Mouse (Mus musculus): ENCODE measurements at regions not wholly inside any gene's neighbourhood (a gene's known extent, or its start where the extent isn't known, plus 50 kb on each side); places are given as distances from the start of the nearest gene placed in this dataset.

GRCm38 (mm10) chr14:102676582-102676981 lies 305.9 kb downstream of the Kctd12 start:
- Histone ChIP-seq H3K9me3 (replicated peaks) (no peaks in the 10 kb centered on the region), H3K4me2 (no peak overlapping the region), H3K27ac (no peak overlapping the region), H3K36me3 (no peaks in the 10 kb centered on the region), H3K4me1 (no peaks in the 10 kb centered on the region), H3K4me3 (replicated peaks) (no peak overlapping the region), H3K9ac (no peak overlapping the region), H3K27me3 (no peaks in the 10 kb centered on the region)
- WGBS = 73% methylated on average over 5 of the region's 5 CpGs
- ATAC-seq (replicated peaks; ENCODE audit: low FRiP score) = no peak

GRCm38 (mm10) chr14:102674635-102675034 lies 307.8 kb downstream of the Kctd12 start:
- 84% methylated on average over 5 of the region's 5 CpGs for WGBS
- ATAC-seq (replicated peaks; ENCODE audit: low FRiP score) = no peak
- no peak overlapping the region for H3K27ac ChIP-seq
- no peak overlapping the region for H3K4me3 ChIP-seq (replicated peaks)
- H3K27me3 ChIP-seq = no peaks in the 10 kb centered on the region
- H3K36me3 ChIP-seq = no peaks in the 10 kb centered on the region
- no peak overlapping the region for H3K4me2 ChIP-seq
- no peak overlapping the region for H3K9ac ChIP-seq
- no peaks in the 10 kb centered on the region for H3K9me3 ChIP-seq (replicated peaks)
- H3K4me1 ChIP-seq = no peaks in the 10 kb centered on the region

- H3K4me2 ChIP-seq = no peak overlapping the region
- 45% methylated on average over 5 of the region's 5 CpGs for WGBS
- H3K27ac ChIP-seq = no peak overlapping the region
- H3K4me1 ChIP-seq = no peaks in the 10 kb centered on the region
- peak; percentile 62 for ATAC-seq (replicated peaks; ENCODE audit: low FRiP score)
- no peaks in the 10 kb centered on the region for H3K9me3 ChIP-seq (replicated peaks)
- H3K9ac ChIP-seq = no peak overlapping the region
- H3K4me3 ChIP-seq (replicated peaks) = no peak overlapping the region
- no peaks in the 10 kb centered on the region for H3K36me3 ChIP-seq
- H3K27me3 ChIP-seq = no peaks in the 10 kb centered on the region
Measured at GRCm38 (mm10) chr14:102673724-102674123, 308.7 kb downstream of the Kctd12 start.

GRCm38 (mm10) chr14:102663240-102663639 lies 319.2 kb downstream of the Kctd12 start:
- H3K27me3 ChIP-seq = no peaks in the 10 kb centered on the region
- H3K27ac ChIP-seq = no peak overlapping the region
- no peak overlapping the region for H3K4me2 ChIP-seq
- H3K4me3 ChIP-seq (replicated peaks) = no peak overlapping the region
- H3K9me3 ChIP-seq (replicated peaks) = no peaks in the 10 kb centered on the region
- H3K9ac ChIP-seq = no peak overlapping the region
- WGBS = 66% methylated on average over 2 of the region's 2 CpGs
- H3K4me1 ChIP-seq = no peaks in the 10 kb centered on the region
- no peaks in the 10 kb centered on the region for H3K36me3 ChIP-seq
- no peak for ATAC-seq (replicated peaks; ENCODE audit: low FRiP score)

GRCm38 (mm10) chr14:102660351-102660750 lies 322.1 kb downstream of the Kctd12 start:
- 86% methylated on average over 11 of the region's 11 CpGs for WGBS
- H3K9ac ChIP-seq = no peak overlapping the region
- no peaks in the 10 kb centered on the region for H3K27me3 ChIP-seq
- H3K4me1 ChIP-seq = no peaks in the 10 kb centered on the region
- H3K9me3 ChIP-seq (replicated peaks) = no peaks in the 10 kb centered on the region
- no peak for ATAC-seq (replicated peaks; ENCODE audit: low FRiP score)
- H3K4me2 ChIP-seq = no peak overlapping the region
- H3K36me3 ChIP-seq = no peaks in the 10 kb centered on the region
- H3K27ac ChIP-seq = no peak overlapping the region
- no peak overlapping the region for H3K4me3 ChIP-seq (replicated peaks)

- H3K36me3 ChIP-seq = no peaks in the 10 kb centered on the region
- 89% methylated on average over 1 of the region's 1 CpGs for WGBS
- no peak for ATAC-seq (replicated peaks; ENCODE audit: low FRiP score)
Measured at GRCm38 (mm10) chr14:102656235-102656634, 326.2 kb downstream of the Kctd12 start.

GRCm38 (mm10) chr14:102629601-102630000 lies 352.8 kb downstream of the Kctd12 start:
- H3K4me3 ChIP-seq (replicated peaks) = no peak overlapping the region
- no peaks in the 10 kb centered on the region for H3K4me1 ChIP-seq
- WGBS = 54% methylated on average over 2 of the region's 2 CpGs
- H3K9ac ChIP-seq = no peak overlapping the region
- H3K36me3 ChIP-seq = no peaks in the 10 kb centered on the region
- ATAC-seq (replicated peaks; ENCODE audit: low FRiP score) = no peak
- no peaks in the 10 kb centered on the region for H3K9me3 ChIP-seq (replicated peaks)
- H3K4me2 ChIP-seq = no peak overlapping the region
- H3K27me3 ChIP-seq = no peaks in the 10 kb centered on the region
- H3K27ac ChIP-seq = no peak overlapping the region

More at GRCm38 (mm10) chr14:102656235-102656634, 326.2 kb downstream of the Kctd12 start:
- H3K27ac ChIP-seq = no peak overlapping the region
- no peaks in the 10 kb centered on the region for H3K9me3 ChIP-seq (replicated peaks)
- H3K4me1 ChIP-seq = no peaks in the 10 kb centered on the region
- H3K4me2 ChIP-seq = no peak overlapping the region
- no peak overlapping the region for H3K9ac ChIP-seq
- H3K4me3 ChIP-seq (replicated peaks) = no peak overlapping the region
- H3K27me3 ChIP-seq = no peaks in the 10 kb centered on the region

- Histone ChIP-seq H3K4me1 (no peaks in the 10 kb centered on the region), H3K36me3 (no peaks in the 10 kb centered on the region), H3K4me3 (replicated peaks) (no peak overlapping the region), H3K9ac (no peak overlapping the region), H3K27me3 (no peaks in the 10 kb centered on the region), H3K9me3 (replicated peaks) (no peaks in the 10 kb centered on the region), H3K4me2 (no peak overlapping the region), H3K27ac (no peak overlapping the region)
- ATAC-seq (replicated peaks; ENCODE audit: low FRiP score) = no peak
Measured at GRCm38 (mm10) chr14:102621546-102621945, 360.9 kb downstream of the Kctd12 start.

GRCm38 (mm10) chr14:102619056-102619455 lies 363.4 kb downstream of the Kctd12 start:
- Histone ChIP-seq H3K4me1 (no peaks in the 10 kb centered on the region), H3K27ac (no peak overlapping the region), H3K36me3 (no peaks in the 10 kb centered on the region), H3K4me2 (no peak overlapping the region), H3K9ac (no peak overlapping the region), H3K4me3 (replicated peaks) (no peak overlapping the region), H3K27me3 (no peaks in the 10 kb centered on the region), H3K9me3 (replicated peaks) (no peaks in the 10 kb centered on the region)
- ATAC-seq (replicated peaks; ENCODE audit: low FRiP score) = no peak
- 70% methylated on average over 4 of the region's 4 CpGs for WGBS

GRCm38 (mm10) chr14:102615588-102616309 lies 366.7 kb downstream of the Kctd12 start:
- WGBS = 71% methylated on average over 7 of the region's 7 CpGs

GRCm38 (mm10) chr14:102606055-102606454 lies 376.4 kb downstream of the Kctd12 start:
- Histone ChIP-seq H3K9ac (no peak overlapping the region), H3K36me3 (no peaks in the 10 kb centered on the region), H3K27me3 (no peaks in the 10 kb centered on the region), H3K9me3 (replicated peaks) (no peaks in the 10 kb centered on the region), H3K27ac (no peak overlapping the region), H3K4me3 (replicated peaks) (no peak overlapping the region), H3K4me2 (no peak overlapping the region), H3K4me1 (no peaks in the 10 kb centered on the region)
- WGBS = 87% methylated on average over 5 of the region's 5 CpGs
- ATAC-seq (replicated peaks; ENCODE audit: low FRiP score) = no peak

More at GRCm38 (mm10) chr14:102615588-102616309, 366.7 kb downstream of the Kctd12 start:
- ATAC-seq (replicated peaks; ENCODE audit: low FRiP score) = no peak
- Histone ChIP-seq H3K27ac (no peak overlapping the region), H3K4me1 (no peaks in the 10 kb centered on the region), H3K9ac (no peak overlapping the region), H3K27me3 (no peaks in the 10 kb centered on the region), H3K4me3 (replicated peaks) (no peak overlapping the region), H3K9me3 (replicated peaks) (no peaks in the 10 kb centered on the region), H3K4me2 (no peak overlapping the region), H3K36me3 (no peaks in the 10 kb centered on the region)

- H3K4me3 ChIP-seq (replicated peaks) = no peak overlapping the region
- no peak overlapping the region for H3K27ac ChIP-seq
- no peak overlapping the region for H3K9ac ChIP-seq
- H3K27me3 ChIP-seq = no peaks in the 10 kb centered on the region
- H3K9me3 ChIP-seq (replicated peaks) = no peaks in the 10 kb centered on the region
- H3K36me3 ChIP-seq = no peaks in the 10 kb centered on the region
- ATAC-seq (replicated peaks; ENCODE audit: low FRiP score) = no peak
- WGBS = 82% methylated on average over 3 of the region's 3 CpGs
- H3K4me1 ChIP-seq = no peaks in the 10 kb centered on the region
- no peak overlapping the region for H3K4me2 ChIP-seq
Measured at GRCm38 (mm10) chr14:102594850-102595249, 387.6 kb downstream of the Kctd12 start.

- no peak for ATAC-seq (replicated peaks; ENCODE audit: low FRiP score)
- Histone ChIP-seq H3K36me3 (no peaks in the 10 kb centered on the region), H3K27ac (no peak overlapping the region), H3K27me3 (no peaks in the 10 kb centered on the region), H3K4me2 (no peak overlapping the region), H3K4me1 (no peaks in the 10 kb centered on the region), H3K4me3 (replicated peaks) (no peak overlapping the region), H3K9ac (no peak overlapping the region), H3K9me3 (replicated peaks) (no peaks in the 10 kb centered on the region)
- WGBS = 49% methylated on average over 2 of the region's 2 CpGs
Measured at GRCm38 (mm10) chr14:102553781-102554180, 428.7 kb downstream of the Kctd12 start.
